In the genomic region with DNA sequence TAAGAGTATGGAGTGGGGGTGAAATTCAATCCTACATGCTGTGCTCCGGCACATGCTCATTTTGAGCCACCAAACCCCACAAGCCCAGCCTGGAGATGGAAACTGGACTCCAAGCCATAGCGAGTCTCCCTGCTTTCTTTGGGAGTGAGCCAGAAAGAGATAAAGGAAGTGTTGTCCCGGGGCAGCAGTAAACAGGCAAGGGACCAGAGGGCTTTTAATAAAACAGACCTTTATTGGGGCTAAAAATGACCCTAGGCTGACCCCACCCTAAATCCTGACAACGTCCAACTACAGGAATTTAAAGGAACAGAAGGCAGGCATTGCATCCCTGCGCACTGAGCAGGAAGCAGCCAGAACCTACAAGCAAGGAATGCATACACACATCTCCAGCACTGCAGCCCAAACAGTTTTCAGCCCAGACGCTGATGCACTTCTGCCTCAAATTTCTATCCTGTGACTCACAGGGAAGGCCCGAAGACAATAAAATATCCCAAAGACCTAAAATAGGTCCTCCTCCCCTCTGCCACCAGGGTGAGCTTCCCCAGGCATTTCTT, we compare ENCODE assay signal across 10 mouse cellular contexts.
DNase-seq lines count a peak whose midpoint lies in the region; ATAC-seq lines count a peak whose summit lies in the region.
"Had no signal": no experiment of that assay in that cellular context is flagged by ENCODE, and none has a peak within 500 bp of the region (broad histone marks: within the 10 kb centered on the region; RNA-seq: fewer than 3 reads in every experiment).

No protein-coding gene starts in this region.

- peak overlapping the region; percentile 74 for H3K27ac ChIP-seq in heart, embryonic 10.5 days
- H3K27ac ChIP-seq in limb, embryonic 13.5 days = peak overlapping the region; percentile 48; the same call in 1 of the 2 replicates
- H3K27ac ChIP-seq in liver, embryonic 12.5 days = no peak overlapping the region
- H3K27ac ChIP-seq: neural tube, embryonic 12.5 days had no signal

- H3K27me3 ChIP-seq in heart, embryonic 10.5 days (ENCODE audit: insufficient read depth, poor library complexity, severe bottlenecking) = no peaks in the 10 kb centered on the region
- H3K27me3 ChIP-seq in limb, embryonic 13.5 days = no peaks in the 10 kb centered on the region
- no peaks in the 10 kb centered on the region for H3K27me3 ChIP-seq in liver, embryonic 12.5 days (replicated peaks)
- H3K27me3 ChIP-seq: neural tube, embryonic 12.5 days had no signal

- peaks cover 17% of the 10 kb centered on the region for H3K4me1 ChIP-seq in heart, embryonic 10.5 days
- peaks cover 12% of the 10 kb centered on the region for H3K4me1 ChIP-seq in limb, embryonic 13.5 days
- H3K4me1 ChIP-seq in liver, embryonic 12.5 days = no peaks in the 10 kb centered on the region
- H3K4me1 ChIP-seq: neural tube, embryonic 12.5 days had no signal

- peak overlapping the region; percentile 17 for H3K4me2 ChIP-seq in limb, embryonic 13.5 days (replicated peaks)
- H3K4me2 ChIP-seq in liver, embryonic 12.5 days = no peak overlapping the region
- H3K4me2 ChIP-seq: neural tube, embryonic 12.5 days had no signal

- H3K36me3 ChIP-seq in heart, embryonic 10.5 days = no peaks in the 10 kb centered on the region
- H3K36me3 ChIP-seq in limb, embryonic 13.5 days = no peaks in the 10 kb centered on the region
- no peaks in the 10 kb centered on the region for H3K36me3 ChIP-seq in liver, embryonic 12.5 days
- H3K36me3 ChIP-seq: G1E; neural tube, embryonic 12.5 days had no signal

- WGBS in heart, embryonic 10.5 days = 12% methylated on average over 7 of the region's 7 CpGs
- WGBS in limb, embryonic 13.5 days = 10% methylated on average over 7 of the region's 7 CpGs
- WGBS in liver, embryonic 12.5 days (ENCODE audit: insufficient replicate concordance) = 49% methylated on average over 7 of the region's 7 CpGs

- H3K9ac ChIP-seq in limb, embryonic 13.5 days = no peak overlapping the region
- H3K9ac ChIP-seq in liver, embryonic 12.5 days = no peak overlapping the region
- H3K9ac ChIP-seq: neural tube, embryonic 12.5 days had no signal

- ATAC-seq in limb, embryonic 13.5 days (ENCODE audit: low FRiP score, low read depth) = peak; percentile 86
- no peak for ATAC-seq in liver, embryonic 12.5 days
- no peak for ATAC-seq in megakaryocyte-erythroid progenitor cell, adult 5-6 weeks (replicated peaks; ENCODE audit: low FRiP score, low TSS enrichment, poor library complexity, severe bottlenecking)

- H3K4me3 ChIP-seq in heart, embryonic 10.5 days = peak overlapping the region; percentile 22
- H3K4me3 ChIP-seq in limb, embryonic 13.5 days = no peak overlapping the region
- H3K4me3 ChIP-seq in liver, embryonic 12.5 days = no peak overlapping the region
- H3K4me3 ChIP-seq: neural tube, embryonic 12.5 days had no signal

- peak; percentile 3 for DNase-seq in kidney, adult 9 months
- no peak for DNase-seq in kidney, adult 11 months
- peak; percentile 45 for DNase-seq in adipocyte (ENCODE audit: low spot score)
- no peak for DNase-seq in heart, embryonic 10.5 days (ENCODE audit: low spot score)
- no peak for DNase-seq in cerebellum, postnatal 14 days

- no peaks in the 10 kb centered on the region for H3K9me3 ChIP-seq in heart, embryonic 10.5 days
- no peaks in the 10 kb centered on the region for H3K9me3 ChIP-seq in limb, embryonic 13.5 days
- H3K9me3 ChIP-seq in liver, embryonic 12.5 days (replicated peaks) = no peaks in the 10 kb centered on the region
- H3K9me3 ChIP-seq: G1E; neural tube, embryonic 12.5 days had no signal

Comparison
In these comparisons a context has a peak if more than half of its experiments do, and no peak if none do; other contexts are left out.
1. DNase-seq: peak in kidney, adult 9 months (single experiment) and adipocyte (single experiment); none in kidney, adult 11 months (single experiment), heart, embryonic 10.5 days (single experiment) and cerebellum, postnatal 14 days (0 of 2).